Mouse (Mus musculus) megakaryocyte-erythroid progenitor cell, adult 5-6 weeks (primary cell): ENCODE results near the gene Tmem14c. TPM values are rescaled to one million over a fixed set of nuclear protein-coding genes. Genes with fewer than 3 reads are reported as not detected.
"Not testable (repeated sequence)": the region's sequence is repeated elsewhere in the genome, so short reads cannot be mapped to it uniquely, and the experiment has no call there.

Source experiments
- ATAC-seq: replicated peaks from 2 replicates; pipeline ENCODE4 v1.8.0; 2016; ENCODE audit warnings: mild to moderate bottlenecking, inconsistent platforms; ENCODE audit not compliant: severe bottlenecking, poor library complexity, low FRiP score, low TSS enrichment
- total RNA-seq, 2 experiments: library from RNA; stranded (forward) in 1 of 2; stranded (reverse) in 1 of 2; fragments of 200-1000, 215-1000 nt in 1 of 2; fragments of >200 nt in 1 of 2; fragmentation: Nextera tagmentation in 1 of 2; gene quantifications; 2 replicates each; pipeline ENCODE4 v1.2.3; 2014 to 2017

Gene Tmem14c
- total RNA-seq (2014; fragmentation: Nextera tagmentation), result 458 and 522 TPM in 2 replicates
- 216 and 226 TPM in 2 replicates for total RNA-seq (2017)

DNA sequence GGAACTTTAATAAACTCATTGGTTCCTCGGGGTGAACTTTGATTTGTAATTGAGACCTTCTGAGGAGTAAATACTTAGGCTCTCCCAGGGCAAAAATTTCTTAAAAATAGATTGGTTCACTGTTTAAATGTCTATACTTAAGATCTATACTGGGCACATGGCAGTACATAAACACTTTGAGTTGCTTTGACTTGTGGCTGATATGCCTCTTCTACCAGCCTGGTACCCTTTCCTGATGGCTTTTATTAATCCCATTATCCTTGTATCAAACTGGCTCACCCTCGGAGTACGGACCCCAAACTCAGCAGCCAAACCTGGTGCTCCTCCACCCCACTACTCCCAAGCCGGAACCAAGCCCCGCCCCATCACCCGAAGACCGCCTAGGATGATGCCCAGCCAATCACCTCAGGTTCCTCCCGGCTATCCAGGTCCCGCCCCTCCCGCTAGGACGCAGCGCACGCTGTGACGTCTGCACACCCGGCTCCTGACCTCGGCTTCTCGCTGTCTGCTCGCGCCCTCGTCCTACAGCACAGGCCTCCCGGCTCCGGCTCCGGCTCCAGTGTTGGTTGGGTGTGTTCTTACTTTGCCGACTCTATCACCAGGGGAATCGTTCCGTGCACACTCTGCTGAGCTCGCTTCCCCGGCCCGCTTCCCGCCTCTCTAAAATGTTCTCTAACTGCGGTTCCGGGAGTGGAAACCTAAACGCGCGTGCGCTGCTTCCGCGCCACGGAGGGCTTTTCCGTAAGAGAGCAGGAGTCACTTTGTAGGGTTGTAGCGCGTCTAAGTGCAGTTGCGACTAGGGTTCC lies at the start of gene Tmem14c:
TSS of gene Tmem14c (plus strand) at position 464 of the 806 bp plus-strand sequence.
- ATAC-seq, result peak; percentile 77

DNA sequence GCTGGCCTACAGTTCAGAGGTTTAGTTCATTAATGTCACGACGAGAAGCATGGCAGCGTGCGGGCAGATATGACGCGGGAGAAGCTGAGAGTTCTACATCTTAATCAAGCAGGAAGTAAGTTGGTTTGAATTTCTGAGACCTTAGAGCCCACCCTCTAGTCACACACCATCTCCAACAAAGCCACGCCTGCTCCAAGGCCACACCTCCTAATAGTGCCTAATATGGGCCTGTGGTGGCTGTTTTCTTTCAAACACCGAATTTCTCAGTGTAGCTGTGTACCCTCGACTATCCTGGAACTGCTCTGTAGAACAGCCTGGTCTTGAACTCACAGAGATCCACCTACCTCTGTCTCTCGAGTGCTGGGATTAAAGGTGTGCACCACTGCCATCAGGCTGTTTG lies 48.5 kb upstream of the Tmem14c start:
- no peak for ATAC-seq

DNA sequence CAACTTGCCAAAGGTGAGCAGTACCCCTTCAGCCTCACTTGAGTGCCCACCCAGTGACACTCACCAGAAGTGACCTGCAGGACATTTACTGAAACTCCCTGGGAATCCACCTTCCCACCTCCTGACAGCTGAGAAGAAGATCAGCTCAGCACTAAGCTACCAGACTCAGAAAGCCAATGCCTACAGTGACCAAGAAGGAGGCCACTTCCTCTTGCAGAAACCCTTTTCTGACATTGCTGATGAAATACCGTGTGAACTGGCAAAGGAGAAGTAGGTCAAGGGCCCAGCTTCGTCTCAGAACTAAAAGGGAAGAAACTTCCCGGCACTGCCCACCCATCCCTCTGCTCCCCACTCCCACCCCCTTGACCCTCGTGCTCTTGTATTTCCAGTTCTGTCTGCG lies 47.5 kb upstream of the Tmem14c start:
- no peak for ATAC-seq

DNA sequence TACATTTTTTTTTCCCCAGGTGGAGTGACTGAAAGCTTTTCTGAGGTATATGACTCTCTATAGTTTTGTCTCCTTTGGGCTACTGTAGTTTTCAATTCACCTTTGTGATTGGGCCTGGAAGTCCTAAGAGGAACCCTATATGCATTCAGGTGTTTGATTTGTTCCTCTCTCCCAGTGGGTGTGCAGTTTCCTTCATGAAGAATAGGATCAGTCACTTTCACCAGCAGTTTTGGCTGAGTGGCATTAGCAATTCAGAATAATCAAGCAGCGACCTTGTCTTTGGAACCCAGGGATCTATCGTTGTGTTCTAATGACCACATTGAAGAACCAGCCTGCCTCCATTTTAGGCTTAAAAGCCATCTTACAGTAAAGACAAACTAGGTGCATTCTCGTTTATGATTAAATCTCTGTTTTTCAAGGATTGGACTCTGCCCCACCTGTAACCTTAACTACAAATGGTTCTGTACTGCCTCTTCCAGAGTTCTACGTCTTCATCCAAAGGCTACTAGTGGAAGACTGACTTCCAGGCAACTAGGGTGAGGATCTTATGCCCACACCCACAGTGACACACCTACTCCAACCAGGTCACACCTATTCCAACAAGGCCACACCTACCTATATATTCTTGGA lies 46.2 kb upstream of the Tmem14c start:
- ATAC-seq, result no peak

DNA sequence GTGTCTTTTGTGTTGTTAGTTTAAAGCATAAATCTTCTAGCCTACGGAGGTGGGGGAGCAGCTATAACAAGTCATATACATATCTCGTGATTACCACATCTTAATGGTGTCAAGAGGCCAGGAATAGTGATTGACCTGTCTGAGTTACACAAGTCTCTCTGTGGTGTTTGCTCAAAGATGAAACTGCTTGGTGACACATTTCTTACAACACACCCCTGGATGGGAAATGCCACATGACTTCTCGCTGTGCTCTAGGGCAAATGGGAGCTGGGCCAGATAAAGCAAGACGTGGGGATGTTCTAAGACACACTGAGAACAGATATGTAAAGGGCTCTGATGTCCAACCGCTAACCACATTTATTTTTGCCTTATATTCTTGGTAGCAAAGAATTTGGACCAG lies 44.8 kb upstream of the Tmem14c start:
- no peak for ATAC-seq

DNA sequence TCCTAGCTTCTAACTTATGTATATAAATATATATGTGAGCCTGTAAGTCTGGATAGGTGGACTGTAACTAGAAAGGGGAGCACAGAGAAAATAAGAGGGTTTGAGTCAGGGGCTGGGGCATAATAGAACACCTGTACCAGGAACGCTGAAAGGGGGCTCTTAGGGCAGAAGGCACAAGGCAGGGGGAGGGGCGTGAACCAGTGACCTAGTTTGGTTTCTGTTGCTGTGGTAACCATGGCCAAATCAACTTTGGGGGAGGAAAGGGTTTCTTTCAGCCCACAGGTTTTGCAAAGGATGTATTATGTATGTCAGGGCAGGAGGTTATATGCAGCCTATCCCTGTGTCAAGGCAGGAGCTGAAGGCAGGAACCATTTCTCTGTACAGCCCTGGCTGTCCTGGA lies 44.3 kb upstream of the Tmem14c start:
- no peak for ATAC-seq

DNA sequence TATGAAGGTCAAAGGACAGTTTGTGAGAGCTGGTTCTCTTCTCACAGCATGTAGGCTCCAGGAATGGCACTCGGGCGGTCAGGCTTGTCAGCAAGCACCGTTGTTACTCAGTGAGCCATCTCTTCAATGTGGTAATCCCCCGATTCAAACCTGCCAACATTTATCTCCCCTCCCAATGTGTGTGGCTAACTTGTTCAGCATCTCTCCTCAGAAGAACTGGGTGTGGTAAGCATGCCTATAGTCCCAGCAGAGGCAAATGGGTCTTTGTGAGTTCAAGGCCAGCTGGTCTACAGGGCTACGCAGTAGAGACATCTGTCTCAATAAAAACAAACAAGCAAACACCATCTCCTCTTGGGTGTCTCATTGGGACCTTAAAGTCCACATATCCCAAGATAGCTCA lies 43.1 kb upstream of the Tmem14c start:
- ATAC-seq, result no peak

DNA sequence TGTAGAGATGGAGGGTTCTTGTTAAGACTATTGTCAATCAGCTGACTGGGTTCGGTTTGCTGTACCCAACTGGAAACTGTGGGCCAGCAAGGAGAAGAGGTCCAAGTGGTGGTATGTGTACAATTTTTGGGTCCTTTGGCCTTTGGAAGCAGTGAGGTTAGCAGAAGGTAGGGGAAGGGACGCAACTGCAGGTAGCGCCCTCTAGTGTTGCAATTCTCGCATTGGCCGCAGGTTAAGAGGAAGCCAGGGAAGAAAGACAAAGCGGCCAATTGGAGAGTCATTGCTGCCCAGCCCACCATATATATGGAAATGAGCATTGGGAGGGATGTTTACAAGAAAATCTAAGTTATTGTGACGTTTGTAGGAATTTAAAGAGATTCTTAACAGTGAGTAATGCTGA lies 38.5 kb upstream of the Tmem14c start:
- peak; percentile 87 for ATAC-seq

DNA sequence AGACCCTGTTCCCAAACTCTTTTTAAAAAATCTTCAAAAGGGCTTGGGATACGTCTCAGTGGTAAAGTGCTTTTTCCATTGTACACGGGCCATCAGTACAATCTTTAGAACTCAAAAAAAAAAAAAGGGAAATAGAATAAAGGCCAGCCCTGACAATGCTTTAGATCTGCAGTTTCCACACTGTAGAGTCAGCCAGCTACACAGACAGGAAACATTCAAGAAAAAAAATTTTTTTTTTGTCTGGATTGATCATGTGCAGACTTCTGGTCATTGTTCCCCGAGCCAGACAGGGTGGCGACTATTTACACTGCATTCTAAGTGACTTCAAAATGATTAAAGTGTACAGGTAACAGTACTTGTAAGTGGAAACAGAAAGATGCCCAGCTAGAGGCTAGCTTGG lies 37.4 kb upstream of the Tmem14c start:
- ATAC-seq, result no peak

DNA sequence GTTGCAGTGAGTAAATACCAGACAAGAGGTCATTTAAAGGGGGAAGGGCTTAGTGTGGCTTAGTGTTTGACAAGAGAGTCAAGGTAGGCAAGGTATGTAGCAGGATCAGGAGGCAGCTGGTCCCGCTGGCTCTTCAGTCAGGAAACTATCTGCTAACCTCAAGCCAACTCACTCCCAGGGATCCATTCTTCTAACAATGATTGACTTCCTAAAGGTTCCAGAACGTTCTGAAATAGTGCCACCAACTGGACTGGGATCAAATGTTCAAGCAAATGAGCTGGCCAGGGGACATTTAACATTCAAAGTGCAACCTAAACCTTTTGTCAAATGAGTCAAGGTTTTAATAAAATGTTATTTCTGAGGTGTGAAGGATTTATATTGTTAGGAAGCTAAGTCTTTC lies 36.8 kb upstream of the Tmem14c start:
- ATAC-seq, result no peak

DNA sequence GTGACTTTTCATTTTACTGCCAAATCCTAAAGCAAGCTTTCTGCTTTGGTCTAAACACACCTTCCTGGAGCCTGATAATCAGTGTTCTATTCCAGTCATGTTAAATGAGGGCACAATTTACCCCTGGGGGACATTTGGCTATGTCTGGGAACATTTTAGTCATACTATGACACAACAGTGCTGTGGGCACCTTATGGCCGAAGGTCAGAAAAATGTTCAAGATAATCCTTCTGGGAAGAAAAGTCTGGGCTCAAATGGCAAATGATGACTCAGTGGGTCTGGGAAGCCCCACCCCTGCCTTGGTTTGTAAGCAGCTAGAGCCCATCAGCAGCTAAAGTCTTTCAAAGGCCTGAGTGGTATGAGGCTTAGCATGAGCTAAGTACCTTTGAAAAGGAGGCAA lies 33.3 kb upstream of the Tmem14c start:
- no peak for ATAC-seq

DNA sequence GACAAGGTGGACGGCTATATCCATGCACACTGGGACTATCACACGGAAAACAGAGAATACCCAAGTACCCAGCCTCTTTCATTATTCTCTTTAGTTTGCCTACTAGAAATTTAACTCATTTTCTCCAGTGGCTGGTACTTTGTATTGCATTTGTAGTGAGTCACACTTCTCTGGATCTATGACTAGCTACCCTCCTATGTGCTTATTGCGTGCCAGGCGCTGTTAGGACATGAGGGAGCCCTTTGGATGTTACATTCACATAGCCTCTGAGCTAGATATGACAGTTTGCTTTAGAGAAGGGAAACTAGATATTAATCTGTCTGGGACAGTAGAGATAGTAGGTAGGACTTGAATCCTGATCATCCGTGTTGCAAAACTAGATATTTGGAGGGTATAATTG lies 30.0 kb upstream of the Tmem14c start:
- no peak for ATAC-seq

DNA sequence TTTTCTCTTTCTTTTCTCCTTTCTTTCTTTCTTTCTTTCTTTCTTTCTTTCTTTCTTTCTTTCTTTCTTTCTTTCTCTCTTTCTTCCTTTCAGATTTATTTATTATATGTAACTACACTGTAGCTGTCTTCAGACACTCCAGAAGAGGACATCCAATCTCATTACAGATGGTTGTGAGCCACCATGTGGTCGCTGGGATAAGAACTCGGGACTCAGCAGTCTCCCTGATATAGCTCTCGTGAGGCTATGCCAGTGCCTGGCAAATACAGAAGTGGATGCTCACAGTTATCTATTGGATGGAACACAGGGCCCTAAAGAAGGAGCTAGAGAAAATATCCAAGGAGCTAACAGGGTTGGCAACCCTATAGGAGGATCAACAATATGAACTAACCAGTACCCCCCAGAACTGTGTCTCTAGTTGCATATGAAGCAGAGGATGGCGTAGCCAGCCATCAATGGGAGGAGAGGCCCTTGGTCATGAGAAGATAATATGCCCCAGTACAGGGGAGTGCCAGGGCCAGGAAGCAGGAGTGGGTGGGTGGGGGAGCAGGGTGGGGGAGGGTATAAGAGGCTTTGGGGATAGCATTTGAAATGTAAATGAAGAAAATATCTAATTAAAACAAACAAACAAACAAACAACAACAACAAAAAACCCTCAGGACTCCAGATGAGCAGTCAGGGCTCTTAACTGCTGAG lies 28.3 kb upstream of the Tmem14c start:
- ATAC-seq, result not testable (repeated sequence)

DNA sequence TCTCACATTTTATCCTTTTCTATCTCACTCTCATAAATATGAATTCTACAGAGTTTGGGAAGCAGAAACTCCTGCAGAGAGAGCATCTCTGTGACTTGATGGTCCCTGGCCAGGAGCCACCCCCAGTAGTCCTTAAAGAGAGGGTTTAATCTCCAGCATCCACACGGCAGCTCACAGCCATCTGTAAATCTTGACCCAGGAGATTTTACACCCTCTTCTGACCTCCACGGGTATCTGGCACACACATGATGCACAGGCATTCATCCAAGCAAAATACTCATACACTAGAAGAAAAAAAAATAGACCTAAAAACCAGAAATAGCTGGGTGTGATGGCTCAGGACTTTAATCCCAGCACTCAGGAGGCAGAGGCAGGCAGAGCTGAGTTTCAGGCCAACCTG lies 27.7 kb upstream of the Tmem14c start:
- peak; percentile 59 for ATAC-seq

DNA sequence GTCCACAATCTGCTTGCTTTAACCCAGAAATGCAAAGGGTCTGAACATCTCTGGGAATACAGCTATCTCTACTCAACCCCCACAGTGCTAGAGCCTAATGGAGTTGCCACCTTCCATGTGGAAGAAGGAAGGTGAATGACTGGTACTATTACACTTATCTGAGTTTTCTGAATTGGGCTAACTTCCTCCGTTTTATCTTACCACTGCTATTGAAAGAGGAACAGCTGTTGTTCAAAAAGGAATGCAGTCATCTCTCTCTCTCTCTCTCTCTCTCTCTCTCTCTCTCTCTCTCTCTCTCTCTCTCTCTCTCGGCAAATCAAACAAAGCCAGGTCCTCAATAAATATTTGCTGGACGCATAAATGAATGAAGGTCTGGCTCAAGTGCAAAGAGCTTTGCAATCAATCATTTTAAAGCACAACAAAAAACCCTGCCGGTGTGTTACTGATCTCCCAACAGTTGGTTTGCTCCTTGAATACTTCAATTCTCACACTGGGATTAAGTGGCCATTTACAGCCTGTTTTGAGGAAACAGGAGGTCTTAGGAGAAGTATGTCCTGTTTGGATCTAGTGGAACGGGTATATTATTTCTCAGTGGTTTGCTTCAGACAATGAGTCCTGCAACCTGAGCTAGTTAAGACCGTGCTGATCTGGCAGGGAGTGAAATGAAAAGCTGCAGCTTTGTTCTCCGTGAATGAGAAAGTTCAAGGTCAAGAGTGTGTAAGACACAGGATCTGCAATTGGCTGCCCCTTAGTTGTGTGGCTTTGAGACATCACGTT lies 21.4 kb upstream of the Tmem14c start:
- ATAC-seq, result no peak

DNA sequence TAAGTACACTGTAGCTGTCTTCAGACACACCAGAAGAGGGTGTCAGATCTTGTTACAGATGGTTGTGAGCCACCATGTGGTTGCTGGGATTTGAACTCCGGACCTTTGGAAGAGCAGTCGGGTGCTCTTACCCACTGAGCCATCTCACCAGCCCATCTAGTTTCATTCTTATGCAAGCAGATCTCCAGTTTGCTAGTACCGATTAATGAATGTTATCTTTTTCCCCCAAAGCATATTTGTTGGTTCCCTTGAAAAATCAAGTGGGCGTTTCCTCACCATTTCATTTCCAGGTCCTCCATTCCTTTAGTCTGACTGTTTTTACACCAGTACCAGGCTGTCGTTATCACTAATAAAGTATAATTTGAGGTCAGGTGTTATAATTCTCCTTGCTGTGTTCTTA lies 17.6 kb upstream of the Tmem14c start:
- not testable (repeated sequence) for ATAC-seq

DNA sequence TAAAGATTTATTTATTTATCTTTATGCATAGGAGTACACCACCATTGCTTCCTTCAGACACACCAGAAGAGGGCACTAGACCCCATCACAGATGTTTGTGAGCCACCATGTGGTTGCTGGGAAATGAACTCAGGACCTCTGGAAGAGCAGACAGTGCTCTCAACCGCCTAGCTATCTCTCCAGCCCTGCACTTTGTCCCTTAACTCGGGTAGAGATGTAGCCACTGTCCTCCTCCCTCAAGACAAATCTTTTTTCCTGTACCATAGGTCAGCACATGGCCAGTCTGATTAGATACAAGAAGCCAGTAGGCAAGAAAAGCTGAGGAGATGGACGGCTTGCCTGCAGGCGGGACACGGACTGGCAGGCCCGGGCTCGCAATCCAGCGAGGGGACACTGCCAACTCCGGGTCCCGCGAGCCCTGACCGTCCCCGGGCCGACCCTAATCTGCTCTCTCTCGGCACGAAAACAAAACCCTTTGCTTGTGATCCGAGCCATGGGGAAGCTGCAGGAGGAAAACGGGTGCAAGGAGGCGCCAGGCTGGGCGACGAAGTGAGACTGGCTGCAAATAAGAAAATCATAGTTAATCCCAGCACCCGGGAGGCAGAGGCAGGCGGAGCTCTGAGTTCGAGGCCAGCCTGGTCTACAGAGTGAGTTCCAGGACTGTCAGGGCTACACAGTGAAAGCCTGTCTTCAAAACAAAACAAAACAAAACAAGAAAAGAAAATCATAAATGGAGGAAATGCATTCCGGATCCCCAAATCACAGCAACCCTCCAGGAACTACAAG lies 15.8 kb upstream of the Tmem14c start:
- ATAC-seq, result peak; percentile 43

DNA sequence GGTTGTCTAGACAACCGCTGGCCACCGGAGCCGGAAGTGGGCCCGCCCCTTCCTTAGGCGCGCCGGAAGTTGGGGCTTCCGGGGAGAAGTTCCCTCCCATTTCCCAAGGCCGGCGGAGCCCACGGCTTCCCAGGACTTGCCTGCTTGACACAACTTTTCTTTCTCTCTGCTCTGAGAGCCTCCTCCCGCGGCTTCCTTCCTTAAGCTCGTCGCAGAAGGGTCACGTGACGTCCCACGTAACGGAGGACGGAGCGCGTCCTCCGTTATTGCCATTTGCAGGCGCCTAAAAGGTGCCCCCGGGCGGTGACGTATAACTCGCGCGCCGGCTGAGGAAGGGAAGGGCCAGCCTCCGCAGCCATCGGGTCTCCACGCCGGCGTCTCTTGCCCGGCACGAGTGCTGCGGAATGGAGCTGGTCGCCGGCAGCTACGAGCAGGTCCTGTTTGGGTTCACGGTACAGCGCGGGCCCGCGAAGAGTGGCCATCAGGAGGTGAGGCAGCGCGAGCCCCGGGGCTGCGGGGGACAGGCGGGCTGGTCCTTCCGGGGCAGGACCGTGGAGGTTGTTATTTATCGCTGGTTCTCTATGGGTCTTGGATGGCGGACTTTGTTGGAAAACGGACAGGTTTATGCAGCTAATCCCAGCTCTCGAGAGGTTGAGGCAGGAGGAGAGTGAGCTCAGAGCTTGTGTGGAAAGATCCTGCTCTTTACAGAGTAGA lies 15.0 kb upstream of the Tmem14c start, which contains the start of gene Pak1ip1:
TSS of gene Pak1ip1 (plus strand) at position 98 of the 714 bp plus-strand sequence.
- ATAC-seq, result peak; percentile 95
